Mouse (Mus musculus) hindbrain, postnatal 0 days (tissue): Measurements from ENCODE around the gene Olfr1377. TPM values are rescaled to one million over a fixed set of nuclear protein-coding genes. Genes with fewer than 3 reads are reported as not detected.
A peak's percentile ranks its signal among the peaks of the same experiment; 100 is the strongest.
"Not testable (repeated sequence)": the region's sequence is repeated elsewhere in the genome, so short reads cannot be mapped to it uniquely, and the experiment has no call there.

Experiments used
- ATAC-seq: fragments of 200-750 bp; cut with Nextera tagmentation; 2 replicates; pipeline ENCODE4 v1.8.0; 2017; ENCODE audit warnings: mild to moderate bottlenecking, moderate TSS enrichment, moderate library complexity
- DNase-seq: peaks from one replicate; pipeline ENCODE4 v3.0.0-alpha.2; 2015; ENCODE audit warnings: low spot score
- H3K27ac ChIP-seq: fragments of 300-500 bp; sonication (generic); 2 replicates; pipeline ENCODE4 v1.5.1; 2014; ENCODE audit warnings: mild to moderate bottlenecking
- H3K27me3 ChIP-seq: fragments of 300-500 bp; sonication (generic); 2 replicates; pipeline ENCODE4 v1.6.1; 2014; ENCODE audit warnings: low read length, mixed read lengths; ENCODE audit not compliant: insufficient read depth
- H3K36me3 ChIP-seq: fragments of 300-500 bp; sonication (generic); 2 replicates; pipeline ENCODE4 v1.6.1; 2014; ENCODE audit warnings: low read length, mixed read lengths; ENCODE audit not compliant: insufficient read depth
- H3K4me1 ChIP-seq: fragments of 300-500 bp; sonication (generic); 2 replicates; pipeline ENCODE4 v1.6.1; 2014; ENCODE audit warnings: antibody characterized with exemption, low read length, mixed read lengths; ENCODE audit not compliant: insufficient read depth
- H3K4me2 ChIP-seq: fragments of 300-500 bp; sonication (generic); 2 replicates; pipeline ENCODE4 v1.6.1; 2014; ENCODE audit warnings: low read depth, mild to moderate bottlenecking, low read length, moderate library complexity, mixed read lengths
- H3K4me3 ChIP-seq: fragments of 300-500 bp; sonication (generic); 2 replicates; pipeline ENCODE4 v1.5.1; 2014; ENCODE audit warnings: low read length
- H3K9ac ChIP-seq: fragments of 300-500 bp; sonication (generic); replicated peaks from 2 replicates; pipeline ENCODE4 v1.6.1; 2014; ENCODE audit warnings: mild to moderate bottlenecking, low read length, moderate library complexity, mixed read lengths
- H3K9me3 ChIP-seq: fragments of 300-500 bp; sonication (generic); 2 replicates; pipeline ENCODE4 v1.6.1; 2016; ENCODE audit warnings: low read length, mixed read lengths
- CTCF ChIP-seq: IDR thresholded peaks from 2 replicates; pipeline ENCODE4 v1.5.1; 2016; ENCODE audit warnings: antibody characterized with exemption, control low read depth, low read depth
- WGBS: fragments of 180-500 bp; shearing (Covaris S2); extraction: QIAGEN DNeasy Blood & Tissue Kit; methylation state at CpG from one replicate; pipeline ENCODE4 v1.1.7; 2014; 5-methylcytosine and 5-hydroxymethylcytosine counted together
- polyA plus RNA-seq: library from polyadenylated mRNA; unstranded; fragments of >200 nt; fragmentation: Nextera tagmentation; extraction: Ambion mirVana; gene quantifications from 2 replicates; pipeline ENCODE4 v1.2.1, GENCODE M21; 2015
- total RNA-seq: library from RNA; depleted of rRNA; stranded (reverse); fragments of >200 nt; gene quantifications from 2 replicates; pipeline ENCODE4 v1.2.3, GENCODE M21; 2014; rRNA removed

Gene Olfr1377
- total and polyA plus RNA-seq, 2 experiments from 2014 or later = not detected

GRCm38 (mm10) chr11:51016341-51016740 lies 34.6 kb downstream of the Olfr1377 start:
- no peak overlapping the region for H3K27ac ChIP-seq
- no peak for ATAC-seq
- H3K36me3 ChIP-seq = no peaks in the 10 kb centered on the region
- DNase-seq = no peak
- no peak overlapping the region for H3K4me2 ChIP-seq
- H3K9ac ChIP-seq = no peak overlapping the region
- H3K9me3 ChIP-seq = no peaks in the 10 kb centered on the region
- 44% methylated on average over 2 of the region's 2 CpGs for WGBS
- H3K4me3 ChIP-seq = no peak overlapping the region
- no peaks in the 10 kb centered on the region for H3K4me1 ChIP-seq
- TF ChIP-seq CTCF = no peak
- H3K27me3 ChIP-seq = no peaks in the 10 kb centered on the region

GRCm38 (mm10) chr11:51026811-51027210 lies 45.0 kb downstream of the Olfr1377 start:
- not testable (repeated sequence) for H3K9ac ChIP-seq, H3K36me3 ChIP-seq, H3K9me3 ChIP-seq, H3K4me1 ChIP-seq, H3K4me3 ChIP-seq, H3K27me3 ChIP-seq, ATAC-seq, H3K27ac ChIP-seq, DNase-seq, H3K4me2 ChIP-seq
- WGBS = 92% methylated on average over 11 of the region's 11 CpGs

GRCm38 (mm10) chr11:51029381-51029780 lies 47.6 kb downstream of the Olfr1377 start:
- H3K9ac ChIP-seq, H3K9me3 ChIP-seq, H3K4me2 ChIP-seq, H3K27ac ChIP-seq, H3K27me3 ChIP-seq, ATAC-seq, H3K36me3 ChIP-seq, H3K4me1 ChIP-seq, H3K4me3 ChIP-seq, DNase-seq: not testable (repeated sequence)
- WGBS = 59% methylated on average over 8 of the region's 8 CpGs

GRCm38 (mm10) chr11:51030225-51030624 lies 48.5 kb downstream of the Olfr1377 start:
- no peak for TF ChIP-seq CTCF
- DNase-seq = no peak
- WGBS = 73% methylated on average over 2 of the region's 2 CpGs
- Histone ChIP-seq H3K4me2 (no peak overlapping the region), H3K9ac (no peak overlapping the region), H3K4me3 (no peak overlapping the region), H3K27ac (no peak overlapping the region), H3K4me1 (no peaks in the 10 kb centered on the region), H3K36me3 (no peaks in the 10 kb centered on the region), H3K27me3 (no peaks in the 10 kb centered on the region), H3K9me3 (no peaks in the 10 kb centered on the region)
- no peak for ATAC-seq

- ATAC-seq = no peak
- Histone ChIP-seq H3K4me1 (no peaks in the 10 kb centered on the region), H3K4me3 (no peak overlapping the region), H3K4me2 (no peak overlapping the region), H3K9me3 (no peaks in the 10 kb centered on the region), H3K27ac (no peak overlapping the region), H3K9ac (no peak overlapping the region), H3K36me3 (no peaks in the 10 kb centered on the region), H3K27me3 (no peaks in the 10 kb centered on the region)
- DNase-seq = peak; percentile 67
- WGBS = 29% methylated on average over 1 of the region's 1 CpGs
- peak; percentile 91 for TF ChIP-seq CTCF
Observed at GRCm38 (mm10) chr11:51032851-51033250, 51.1 kb downstream of the Olfr1377 start.

- not testable (repeated sequence) for H3K9ac ChIP-seq, H3K9me3 ChIP-seq, H3K27me3 ChIP-seq, H3K4me2 ChIP-seq, ATAC-seq, H3K4me1 ChIP-seq, H3K27ac ChIP-seq, H3K4me3 ChIP-seq, DNase-seq, H3K36me3 ChIP-seq
Observed at GRCm38 (mm10) chr11:51034141-51034540, 52.4 kb downstream of the Olfr1377 start.

GRCm38 (mm10) chr11:51035951-51036350 lies 54.2 kb downstream of the Olfr1377 start:
- H3K4me1 ChIP-seq = no peaks in the 10 kb centered on the region
- peak; percentile 33 for DNase-seq
- no peak for TF ChIP-seq CTCF
- H3K36me3 ChIP-seq = no peaks in the 10 kb centered on the region
- 86% methylated on average over 2 of the region's 2 CpGs for WGBS
- H3K27me3 ChIP-seq = no peaks in the 10 kb centered on the region
- no peak overlapping the region for H3K4me2 ChIP-seq
- no peak overlapping the region for H3K9ac ChIP-seq
- ATAC-seq = no peak
- no peak overlapping the region for H3K27ac ChIP-seq
- no peak overlapping the region for H3K4me3 ChIP-seq
- no peaks in the 10 kb centered on the region for H3K9me3 ChIP-seq

Other genes starting within 250 kb of the Olfr1377 start
- gene Zfp354c, start 154.2 kb upstream of the Olfr1377 start, total RNA-seq = 34.5 and 40.8 TPM in 2 replicates
- gene Zfp354c, start 154.2 kb upstream of the Olfr1377 start, polyA plus RNA-seq = 32.0 and 37.1 TPM in 2 replicates
- gene Zfp879, start 140.4 kb upstream of the Olfr1377 start, total RNA-seq = 2.4 and 3.2 TPM in 2 replicates
- gene Zfp879, start 140.4 kb upstream of the Olfr1377 start, polyA plus RNA-seq = 0.85 and 1.1 TPM in 2 replicates
- not detected in 2 replicates for gene Grm6, start 131.3 kb upstream of the Olfr1377 start, total RNA-seq
- not detected in 2 replicates for gene Grm6, start 131.3 kb upstream of the Olfr1377 start, polyA plus RNA-seq
- 3.5 and 4.0 TPM in 2 replicates for gene Zfp454, start 94.3 kb upstream of the Olfr1377 start, total RNA-seq
- 6.2 and 7.3 TPM in 2 replicates for gene Zfp454, start 94.3 kb upstream of the Olfr1377 start, polyA plus RNA-seq
- 15.8 and 24.3 TPM in 2 replicates for gene Zfp2, start 65.8 kb upstream of the Olfr1377 start, total RNA-seq
- 28.0 and 29.2 TPM in 2 replicates for gene Zfp2, start 65.8 kb upstream of the Olfr1377 start, polyA plus RNA-seq
- gene Zfp354b, start 50.3 kb upstream of the Olfr1377 start, total RNA-seq = 0.52 and 1.1 TPM in 2 replicates
- gene Zfp354b, start 50.3 kb upstream of the Olfr1377 start, polyA plus RNA-seq = 2.3 and 2.8 TPM in 2 replicates
- gene 4933414I15Rik, start 38.2 kb upstream of the Olfr1377 start, total RNA-seq = not detected in 2 replicates
- gene 4933414I15Rik, start 38.2 kb upstream of the Olfr1377 start, polyA plus RNA-seq = not detected in 2 replicates
- not detected in 2 replicates for gene Prop1, start 28.2 kb upstream of the Olfr1377 start, total RNA-seq
- not detected in 2 replicates for gene Prop1, start 28.2 kb upstream of the Olfr1377 start, polyA plus RNA-seq
- gene Olfr1378, start 15.4 kb upstream of the Olfr1377 start, total RNA-seq = not detected in 2 replicates
- gene Olfr1378, start 15.4 kb upstream of the Olfr1377 start, polyA plus RNA-seq = not detected in 2 replicates
- not detected in 2 replicates for gene Olfr51, start 21.6 kb downstream of the Olfr1377 start, total RNA-seq
- not detected in 2 replicates for gene Olfr51, start 21.6 kb downstream of the Olfr1377 start, polyA plus RNA-seq
- not detected in 2 replicates for gene Olfr54, start 32.3 kb downstream of the Olfr1377 start, total RNA-seq
- not detected in 2 replicates for gene Olfr54, start 32.3 kb downstream of the Olfr1377 start, polyA plus RNA-seq
- gene Olfr1375, start 66.1 kb downstream of the Olfr1377 start, total RNA-seq = not detected in 2 replicates
- gene Olfr1375, start 66.1 kb downstream of the Olfr1377 start, polyA plus RNA-seq = not detected in 2 replicates
- 5.4 and 6.2 TPM in 2 replicates for gene Zfp354a, start 77.3 kb downstream of the Olfr1377 start, total RNA-seq
- 7.5 and 9.5 TPM in 2 replicates for gene Zfp354a, start 77.3 kb downstream of the Olfr1377 start, polyA plus RNA-seq
- not detected in 2 replicates for gene Gm12569, start 238.5 kb downstream of the Olfr1377 start, total RNA-seq
- gene Gm12569, start 238.5 kb downstream of the Olfr1377 start, polyA plus RNA-seq = not detected in 2 replicates